Mouse (Mus musculus) ES-CJ7 (cell line): Measurements from ENCODE around the gene Cped1.

Source experiments
- DNase-seq: peaks from one replicate; pipeline ENCODE4 v3.0.0; 2011; ENCODE audit warnings: low read depth, low spot score

Gene Cped1

GRCm38 (mm10) chr6:22168388-22168787 is 182.7 kb downstream of the Cped1 start:
- no peak for DNase-seq

DNA sequence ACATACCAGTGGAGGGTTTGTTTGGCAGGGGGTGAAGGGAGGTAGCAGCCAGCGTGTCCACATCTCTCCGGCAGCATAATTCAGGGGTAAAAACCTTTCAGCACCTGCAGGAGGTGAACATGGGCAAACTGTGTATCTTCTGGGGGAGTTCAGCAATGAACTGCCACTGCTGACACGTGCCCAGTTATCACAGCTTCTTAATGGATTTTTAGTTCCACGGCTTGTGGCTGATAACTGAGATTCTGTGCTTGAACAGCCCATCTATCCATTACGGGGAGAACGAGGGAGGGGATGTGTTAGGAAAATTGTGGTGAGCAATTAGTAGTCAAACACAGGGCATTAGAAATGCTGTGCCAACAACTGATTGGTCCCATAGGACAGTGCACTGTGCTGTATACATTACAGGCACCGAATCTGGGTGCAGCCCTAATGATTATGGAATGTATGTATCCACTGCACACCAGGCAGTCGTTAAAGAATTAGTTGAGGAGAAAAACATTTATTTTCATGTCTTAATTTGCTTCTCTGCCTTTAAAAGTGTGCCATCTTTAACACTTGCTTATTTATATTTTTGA is 193.1 kb downstream of the Cped1 start:
- DNase-seq = no peak

DNA sequence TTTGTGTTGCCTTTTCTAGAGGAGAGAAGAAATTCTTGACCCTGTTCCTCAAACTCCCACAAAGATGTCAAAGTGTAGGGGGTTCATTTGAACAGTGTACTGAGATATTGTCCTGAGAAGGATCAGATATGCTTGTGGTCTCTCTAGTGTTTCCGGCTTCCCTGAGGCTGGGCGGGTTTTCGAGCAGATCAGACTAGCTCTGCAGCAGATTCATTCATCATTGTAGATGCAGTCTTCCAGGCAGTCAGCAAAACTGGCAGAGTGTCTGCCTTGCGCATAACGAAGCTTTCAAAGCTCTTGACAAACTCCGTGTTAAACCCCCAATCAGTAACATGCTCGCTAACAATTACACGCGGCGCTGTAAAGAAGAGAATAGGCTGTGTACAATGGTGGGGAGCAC is 194.6 kb downstream of the Cped1 start:
- no peak for DNase-seq

GRCm38 (mm10) chr6:22186967-22187366 is 201.3 kb downstream of the Cped1 start:
- DNase-seq = no peak

GRCm38 (mm10) chr6:22189346-22190335 is 203.9 kb downstream of the Cped1 start:
- DNase-seq = no peak

DNA sequence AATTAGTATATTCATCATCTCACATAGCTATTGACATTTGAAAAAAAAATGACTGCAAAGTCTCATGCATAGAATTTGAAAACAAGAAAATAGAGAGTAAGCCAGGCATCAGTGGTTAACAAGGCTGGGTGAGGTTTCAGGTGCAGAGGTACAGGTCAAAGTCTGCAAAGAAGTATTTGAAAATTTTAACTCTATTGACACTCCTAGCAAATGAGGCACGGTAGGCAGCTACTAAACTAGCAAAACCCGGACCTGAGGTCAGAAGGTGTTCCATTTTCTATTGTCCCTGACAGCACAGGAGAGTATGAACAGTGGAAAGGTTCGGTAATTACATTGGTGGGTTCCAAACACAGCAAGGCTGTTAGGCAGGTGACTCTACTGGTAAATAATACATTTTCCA is 212.9 kb downstream of the Cped1 start:
- DNase-seq = no peak

DNA sequence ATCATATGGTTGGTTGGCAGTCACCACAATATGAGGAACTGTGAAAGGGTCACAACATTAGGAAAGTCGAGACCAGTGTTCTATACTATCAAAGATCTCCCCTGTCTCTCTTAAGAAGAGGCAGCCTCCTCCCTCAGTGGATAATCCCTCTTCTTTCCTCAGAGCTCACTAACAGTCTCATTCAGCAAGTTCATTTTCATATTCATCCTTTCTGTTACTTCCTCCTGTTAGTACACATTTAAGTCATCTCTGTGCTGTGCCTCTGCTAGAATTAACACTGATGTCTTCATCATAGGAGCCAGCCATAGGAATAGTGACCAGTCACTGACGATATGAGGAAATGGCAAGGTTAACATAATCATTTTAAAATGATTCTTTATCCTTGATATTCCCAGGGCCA is 213.8 kb downstream of the Cped1 start:
- DNase-seq = no peak

DNA sequence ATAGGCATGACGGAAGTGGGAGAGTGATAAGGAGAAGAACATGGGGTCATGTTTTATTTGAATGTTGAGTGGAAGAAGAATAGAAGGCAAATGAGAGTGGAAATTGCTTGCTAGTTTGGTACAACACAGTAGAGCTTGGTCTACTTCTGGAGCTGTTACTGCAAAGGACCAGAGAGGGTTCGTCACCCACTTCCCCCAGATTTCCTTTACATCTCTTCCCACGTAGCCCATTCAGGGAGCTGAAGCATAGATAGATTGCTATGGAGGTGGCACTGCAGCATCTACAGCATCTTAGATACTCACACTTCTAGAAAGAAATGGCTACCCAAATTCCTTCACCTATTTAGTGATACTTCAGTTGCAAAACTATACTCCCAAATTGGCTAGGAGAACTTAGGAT is 214.4 kb downstream of the Cped1 start:
- DNase-seq = no peak

DNA sequence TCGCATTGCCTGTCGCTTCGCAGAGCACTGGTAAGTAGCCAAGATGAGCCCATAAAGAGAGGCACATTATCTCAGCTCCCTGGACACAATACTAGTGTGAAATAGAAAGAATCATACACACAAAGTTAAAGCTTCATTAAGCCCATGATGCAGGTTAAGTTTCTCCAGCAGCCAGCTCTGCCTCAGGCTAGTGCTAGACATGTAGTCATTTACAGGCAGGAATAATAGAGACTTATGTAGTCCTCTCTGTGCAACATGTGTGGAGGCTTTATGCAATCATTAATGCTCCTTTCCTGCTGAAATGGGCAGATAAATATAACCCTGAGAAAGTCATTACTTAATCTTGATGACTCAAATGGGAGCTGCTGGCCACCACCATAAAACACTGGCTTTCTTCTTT is 216.2 kb downstream of the Cped1 start:
- DNase-seq = no peak

- DNase-seq = no peak
Measured at GRCm38 (mm10) chr6:22205030-22205750, 219.5 kb downstream of the Cped1 start.

DNA sequence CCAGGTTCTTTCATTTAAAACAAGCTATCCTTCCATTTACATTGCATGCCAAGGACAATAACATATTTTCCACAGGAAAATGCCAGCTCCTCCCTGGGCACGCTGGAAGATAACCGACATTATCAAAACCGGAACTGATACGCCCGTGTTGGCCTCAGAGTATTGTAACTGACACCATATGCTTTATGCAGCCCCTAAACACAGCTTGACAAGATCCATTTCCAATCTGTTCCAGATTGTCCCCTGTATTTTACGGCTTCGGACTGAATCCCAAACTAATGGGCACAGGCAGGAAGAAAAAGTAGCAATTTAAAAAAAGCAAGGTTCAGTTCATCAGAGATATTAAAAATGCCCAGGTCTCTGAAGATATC is 220.0 kb downstream of the Cped1 start:
- no peak for DNase-seq

DNA sequence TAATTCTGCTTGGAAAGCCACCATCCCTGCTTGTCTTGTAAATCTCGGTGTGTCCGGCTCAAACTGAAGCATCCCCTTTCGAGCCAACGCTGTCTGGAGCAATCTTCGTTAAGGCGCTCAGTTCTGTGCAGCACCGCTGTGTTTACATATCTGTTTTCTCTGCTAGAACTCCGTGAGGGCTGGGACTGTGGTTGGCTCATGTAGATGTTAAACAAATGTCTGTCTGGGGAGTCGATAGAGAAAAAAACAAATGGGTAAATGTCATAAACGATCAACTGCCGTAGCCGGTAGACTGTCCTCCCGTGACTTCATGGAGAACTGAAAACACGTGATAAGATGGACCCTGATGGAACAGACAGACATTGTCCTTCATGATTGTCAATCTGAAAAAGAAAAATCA is 220.5 kb downstream of the Cped1 start:
- DNase-seq = no peak

GRCm38 (mm10) chr6:22206630-22207293 is 221.0 kb downstream of the Cped1 start:
- no peak for DNase-seq

DNA sequence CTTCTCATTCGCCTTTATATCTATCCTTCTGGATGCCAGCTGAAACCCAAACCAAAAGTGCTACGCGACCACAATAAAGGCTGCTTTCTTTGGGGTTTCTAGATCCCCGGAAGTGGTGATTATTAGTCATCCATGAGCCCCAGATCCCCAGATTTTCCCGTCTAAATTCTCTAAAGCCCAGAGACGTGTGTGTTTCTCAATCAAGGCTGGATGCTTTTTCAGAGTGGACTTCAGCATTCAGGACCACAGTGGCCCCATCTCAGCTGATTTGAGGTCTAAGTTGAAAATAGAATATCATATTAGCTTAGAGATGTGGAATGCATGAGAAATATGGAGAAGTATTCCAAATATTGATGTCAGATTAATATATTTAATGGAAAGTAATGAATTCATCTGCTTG is 226.4 kb downstream of the Cped1 start:
- no peak for DNase-seq

DNA sequence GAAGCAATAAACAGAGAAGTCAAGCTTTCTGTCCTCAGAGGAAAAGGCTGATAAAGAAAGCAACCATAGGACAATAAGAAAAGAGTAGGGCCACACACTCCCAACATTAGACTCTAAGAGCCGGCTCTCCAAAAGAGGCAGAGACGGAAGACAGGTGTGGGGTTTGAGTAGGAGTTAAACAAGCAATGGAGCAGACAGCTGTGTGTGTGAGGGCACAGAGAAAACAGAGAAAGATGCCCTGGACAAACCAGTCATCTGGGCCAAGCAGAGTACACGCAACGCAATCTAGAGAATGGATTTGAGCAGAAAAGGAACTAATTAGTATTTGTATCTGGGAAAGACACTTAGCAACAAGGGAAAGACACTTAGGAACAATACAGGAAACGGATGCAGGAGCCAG is 227.5 kb downstream of the Cped1 start:
- DNase-seq = no peak

DNA sequence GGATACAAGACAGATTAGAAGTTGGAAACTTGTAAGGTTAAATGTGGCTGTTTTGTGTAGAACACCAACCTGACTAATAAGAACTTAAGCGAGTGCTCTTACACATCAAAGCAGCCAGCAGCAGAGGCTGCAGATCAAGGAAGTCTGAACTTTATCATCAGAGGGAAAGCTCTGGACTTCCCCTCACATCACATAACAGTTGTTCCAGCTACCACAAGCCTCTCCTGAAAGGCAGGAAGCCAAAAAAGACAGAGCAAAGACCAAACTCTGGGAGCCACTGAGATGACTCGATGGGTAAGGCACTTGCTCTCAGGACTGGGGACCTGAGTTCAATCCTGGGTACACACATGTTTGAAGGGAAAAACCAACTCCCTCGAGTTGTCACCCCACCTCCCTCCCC is 228.1 kb downstream of the Cped1 start:
- DNase-seq = no peak

GRCm38 (mm10) chr6:22214665-22215064 is 228.9 kb downstream of the Cped1 start:
- DNase-seq = no peak

GRCm38 (mm10) chr6:22216276-22216973 is 230.7 kb downstream of the Cped1 start:
- DNase-seq = no peak

DNA sequence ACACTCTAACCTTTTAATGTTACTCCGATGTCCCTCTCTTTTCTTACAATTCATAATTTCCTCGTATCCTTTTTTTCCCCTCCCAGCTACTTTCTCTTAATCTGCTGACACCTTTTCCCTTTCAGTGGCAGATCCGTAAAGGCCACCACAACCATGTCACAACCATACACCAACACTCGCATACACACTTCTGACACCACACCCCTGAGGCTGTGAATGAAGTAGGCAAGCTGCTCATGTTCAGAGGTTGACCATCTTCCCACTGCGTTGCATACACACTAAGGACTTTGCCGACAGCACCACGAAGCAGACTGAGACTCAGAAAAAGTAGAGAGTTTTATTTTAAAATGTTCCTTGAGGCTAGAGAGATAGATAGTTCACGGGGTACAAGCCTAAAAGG is 235.4 kb downstream of the Cped1 start:
- no peak for DNase-seq

DNA sequence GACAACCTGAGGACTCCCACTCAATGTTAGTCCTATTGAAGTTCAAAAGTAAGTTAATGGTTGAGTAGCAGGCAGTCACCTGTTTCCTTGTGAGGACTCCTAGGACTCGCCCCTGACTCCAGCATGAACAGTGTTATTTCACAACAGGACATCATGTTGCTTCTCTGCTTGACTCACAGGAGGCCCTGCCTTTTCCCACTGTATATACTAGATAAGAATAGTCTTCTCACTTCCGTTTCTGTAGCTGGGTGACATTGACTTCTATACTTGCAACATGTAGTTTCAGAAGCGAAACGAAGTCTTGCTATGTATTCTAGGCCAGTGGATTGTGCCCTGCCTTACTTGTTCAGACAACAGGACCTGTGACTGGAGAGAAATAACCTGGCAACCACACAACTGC is 236.4 kb downstream of the Cped1 start:
- no peak for DNase-seq

- DNase-seq = no peak
Measured at GRCm38 (mm10) chr6:22222947-22223346, 237.2 kb downstream of the Cped1 start.
